Mouse (Mus musculus) ES-E14 (cell line): Measurements from ENCODE around the gene Il4i1.

Experiments
- HCFC1 ChIP-seq: IDR thresholded peaks from 2 replicates; pipeline ENCODE4 v1.6.1; 2012; ENCODE audit warnings: low read length, inconsistent platforms, borderline replicate concordance; ENCODE audit not compliant: insufficient read depth
- MAFK ChIP-seq: IDR thresholded peaks from 2 replicates; pipeline ENCODE4 v1.6.1; 2014; ENCODE audit warnings: mild to moderate bottlenecking, low read depth, low read length, inconsistent platforms; ENCODE audit not compliant: insufficient read depth
- ZC3H11A ChIP-seq: IDR thresholded peaks from 2 replicates; pipeline ENCODE4 v1.6.1; 2012; ENCODE audit warnings: low read depth, mild to moderate bottlenecking, inconsistent platforms, low read length, borderline replicate concordance

- TF ChIP-seq MAFK (no peak), ZC3H11A (no peak), HCFC1 (no peak)
Measured at GRCm38 (mm10) chr7:44812651-44813325, 3.4 kb upstream of the Il4i1 start.
